Mouse (Mus musculus) heart, adult 2 months (tissue): ENCODE results near the gene Ppp6r1. TPM values are rescaled to one million over a fixed set of nuclear protein-coding genes. Genes with fewer than 3 reads are reported as not detected.

Source experiments
- DNase-seq, 2 experiments: peaks; one replicate each; pipeline ENCODE4 v3.0.0; 2021
- H3K27ac ChIP-seq: fragments of 200-600 bp; 2 replicates; pipeline ENCODE4 v1.8.1; 2022
- H3K27me3 ChIP-seq: fragments of 200-500 bp; 2 replicates; pipeline ENCODE4 v1.6.1; 2012; ENCODE audit warnings: mild to moderate bottlenecking, low read length, inconsistent platforms, mixed read lengths; ENCODE audit not compliant: control insufficient read depth, insufficient read depth
- H3K36me3 ChIP-seq: fragments of 200-500 bp; 2 replicates; pipeline ENCODE4 v1.6.1; 2012; ENCODE audit warnings: low read length, inconsistent platforms; ENCODE audit not compliant: control insufficient read depth, insufficient read depth
- H3K4me1 ChIP-seq: fragments of 200-500 bp; 2 replicates; pipeline ENCODE4 v1.6.1; 2011; ENCODE audit warnings: low read length; ENCODE audit not compliant: control insufficient read depth, insufficient read depth
- H3K4me3 ChIP-seq: fragments of 200-600 bp; 2 replicates; pipeline ENCODE4 v1.8.1; 2022
- H3K79me2 ChIP-seq: fragments of 200-500 bp; replicated peaks from 2 replicates; pipeline ENCODE4 v1.6.1; 2012; ENCODE audit warnings: mild to moderate bottlenecking, inconsistent platforms, low read length, moderate library complexity, mixed read lengths; ENCODE audit not compliant: control insufficient read depth, insufficient read depth
- H3K9ac ChIP-seq: fragments of 200-500 bp; 2 replicates; pipeline ENCODE4 v1.6.1; 2012; ENCODE audit warnings: low read depth, mild to moderate bottlenecking, control low read depth, inconsistent platforms, low read length, mixed read lengths
- CTCF ChIP-seq: fragments of 200-600 bp; IDR thresholded peaks from 2 replicates; pipeline ENCODE4 v1.8.1; 2022; ENCODE audit warnings: antibody characterized with exemption, mild to moderate bottlenecking, moderate library complexity
- EP300 ChIP-seq: fragments of 200-500 bp; IDR thresholded peaks from 2 replicates; pipeline ENCODE4 v1.6.1; 2011; ENCODE audit warnings: low read depth, low read length, control low read depth; ENCODE audit not compliant: insufficient read depth
- POLR2A ChIP-seq: fragments of 200-500 bp; IDR thresholded peaks from 2 replicates; pipeline ENCODE4 v1.6.1; 2011; ENCODE audit warnings: mild to moderate bottlenecking, low read depth, low read length, control low read depth; ENCODE audit not compliant: insufficient read depth
- WGBS: fragments of 180-500 bp; shearing (Covaris S2); methylation state at CpG from one replicate; pipeline ENCODE4 v1.1.7; 2018; 5-methylcytosine and 5-hydroxymethylcytosine counted together
- intact Hi-C: fragments of 180-260 bp; cut with DNase I; formaldehyde crosslinking; loops from one replicate; pipeline ENCODE4 v1.15.1; 2025
- polyA plus RNA-seq: library from polyadenylated mRNA; depleted of rRNA; stranded (reverse); fragments of >200 nt; gene quantifications from 2 replicates; pipeline ENCODE4 v1.2.3, GENCODE M21; 2012
- total RNA-seq, 2 experiments: library from RNA; stranded (reverse); gene quantifications; 2 replicates each; pipeline ENCODE4 v1.2.3; 2021

Gene Ppp6r1
- total and polyA plus RNA-seq, 3 experiments, result 67.1 to 71.9 (median 67.6) TPM

- no peaks in the 10 kb centered on the region for H3K4me1 ChIP-seq
- TF ChIP-seq POLR2A (no peak), CTCF (no peak), EP300 (no peak)
- 15% methylated on average over 32 of the region's 35 CpGs for WGBS
- intact Hi-C loops, result no loop called here
- no peaks in the 10 kb centered on the region for H3K79me2 ChIP-seq
- H3K9ac ChIP-seq, result peak overlapping the region; percentile 64
- peak; percentile 9 to 31 for DNase-seq
- H3K27ac ChIP-seq, result 0 out of 2 replicates have a peak overlapping the region, but pooled peaks have one; percentile 17
- H3K4me3 ChIP-seq, result peak overlapping the region; percentile 40
- H3K27me3 ChIP-seq, result no peaks in the 10 kb centered on the region
- H3K36me3 ChIP-seq, result no peaks in the 10 kb centered on the region
Measured at GRCm38 (mm10) chr7:4690951-4691653, 32.3 kb upstream of the Ppp6r1 start.

- Histone ChIP-seq H3K4me3 (peak within 1 kb of the TSS; percentile 40), H3K9ac (peak within 1 kb of the TSS; percentile 64), H3K36me3 (no peaks in the 10 kb centered on the region), H3K27ac (0 out of 2 replicates have a peak within 1 kb of the TSS, but pooled peaks have one; percentile 17), H3K4me1 (no peaks in the 10 kb centered on the region), H3K27me3 (no peaks in the 10 kb centered on the region), H3K79me2 (no peaks in the 10 kb centered on the region)
- no peak for TF ChIP-seq EP300
- no peak for TF ChIP-seq CTCF
- 5% methylated on average over 7 of the region's 18 CpGs for WGBS
- peak; percentile 35 to 54 for DNase-seq
- intact Hi-C loops, result no loop called here
Measured at GRCm38 (mm10) chr7:4690387-4690786, 31.6 kb upstream of the Ppp6r1 start, which contains the start of gene Brsk1. Brsk1 (plus strand) TSS chr7:4690604.

DNA sequence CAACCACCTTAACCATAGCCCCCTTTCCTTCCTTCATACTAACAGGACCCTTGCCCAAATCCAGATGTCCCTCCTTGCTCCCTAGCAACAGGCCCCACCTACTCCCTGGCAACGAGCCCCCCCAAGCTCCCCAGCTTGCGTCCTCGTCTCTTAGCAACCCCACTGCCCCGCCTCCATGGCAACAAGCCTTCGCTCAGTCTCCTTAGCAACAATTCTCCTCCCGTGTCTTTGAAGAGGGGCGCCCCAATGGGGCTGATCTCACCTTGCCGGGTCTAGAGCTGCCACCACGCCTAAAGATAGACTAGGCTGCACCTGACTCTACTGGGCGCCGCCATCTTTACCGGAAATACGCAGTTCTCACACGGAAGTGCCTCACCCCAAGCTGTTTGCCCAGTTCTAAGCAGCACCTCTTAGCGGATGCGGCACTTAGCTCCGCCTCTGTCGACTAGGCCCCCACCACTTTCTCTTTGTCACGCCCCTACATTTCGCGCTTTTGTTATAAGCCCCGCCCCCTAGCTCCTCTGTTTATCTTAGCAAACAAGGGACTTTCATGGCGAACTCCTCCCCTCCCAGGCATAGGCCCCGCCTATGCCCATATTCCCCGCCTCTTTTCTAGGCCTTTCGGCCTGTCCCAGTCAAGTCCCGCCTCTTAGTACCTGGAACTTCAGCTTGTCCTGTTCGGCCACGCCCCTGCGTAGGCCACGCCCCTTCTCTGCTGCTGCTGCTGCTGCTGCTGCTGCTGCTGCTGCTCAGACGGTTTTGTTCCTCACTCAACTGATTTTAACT, 26.0 kb upstream of the Ppp6r1 start, which contains the start of gene Hspbp1:
Hspbp1 (minus strand) TSS at position 437 of the 786 bp plus-strand sequence.
- WGBS, result under 1% methylated on average over 32 of the region's 32 CpGs
- intact Hi-C loops, result loop anchor here (1.0 to 10.0 kb wide), 6 partner anchors 26 to 993 kb away; partner anchors contain the start of genes Mboat7, Ppp6r1, Rpl28 and Tsen34
- Histone ChIP-seq H3K36me3 (0 out of 2 replicates have a peak, but pooled peaks cover 2% of the 10 kb centered on the region), H3K9ac (peak within 1 kb of the TSS; percentile 50), H3K27me3 (no peaks in the 10 kb centered on the region), H3K79me2 (no peaks in the 10 kb centered on the region), H3K4me3 (peak within 1 kb of the TSS; percentile 91), H3K27ac (peak within 1 kb of the TSS; percentile 78), H3K4me1 (peaks cover 5% of the 10 kb centered on the region)
- peak; percentile 93 to 96 for DNase-seq
- TF ChIP-seq EP300 (peak; percentile 75), CTCF (0 out of 2 replicates have a peak, but pooled peaks have one; percentile 3), POLR2A (peak; percentile 43)

- H3K27ac ChIP-seq, result peak overlapping the region; percentile 78
- H3K36me3 ChIP-seq, result 0 out of 2 replicates have a peak, but pooled peaks cover 2% of the 10 kb centered on the region
- H3K9ac ChIP-seq, result peak overlapping the region; percentile 50; the same call in 1 of the 2 replicates
- H3K4me1 ChIP-seq, result peaks cover 5% of the 10 kb centered on the region
- peak overlapping the region; percentile 91 for H3K4me3 ChIP-seq
- no peaks in the 10 kb centered on the region for H3K27me3 ChIP-seq
- no peak for TF ChIP-seq CTCF
- TF ChIP-seq EP300, result no peak
- no peak for TF ChIP-seq POLR2A
- peak; percentile 11 to 25 for DNase-seq
- intact Hi-C loops, result loop anchor here (2.0 to 10.0 kb wide), 2 partner anchors 25 to 381 kb away; partner anchors contain the start of genes Ppp6r1 and U2af2
- WGBS, result 3% methylated on average over 13 of the region's 13 CpGs
- H3K79me2 ChIP-seq, result no peaks in the 10 kb centered on the region
Measured at GRCm38 (mm10) chr7:4684203-4684602, 25.4 kb upstream of the Ppp6r1 start.

DNA sequence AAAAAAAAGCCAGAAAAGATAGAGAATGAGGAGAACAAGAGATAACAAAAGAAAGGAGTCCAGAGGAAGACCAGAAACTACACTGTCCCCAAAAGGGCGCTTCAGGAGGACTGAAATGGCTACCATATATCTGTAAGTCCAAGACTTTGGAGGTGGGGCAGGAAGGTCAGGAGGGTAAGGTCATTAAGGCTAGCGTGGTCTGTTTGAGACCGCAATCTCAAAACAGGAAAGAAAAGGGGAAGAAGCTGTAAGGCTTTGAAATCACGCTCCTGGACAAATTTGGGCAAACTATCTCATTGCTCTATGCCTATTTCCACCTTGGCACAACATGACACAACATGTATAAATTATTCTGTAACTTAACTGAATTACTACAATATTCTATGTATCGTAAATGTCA, 24.5 kb upstream of the Ppp6r1 start:
- H3K9ac ChIP-seq, result no peak overlapping the region
- H3K27me3 ChIP-seq, result no peaks in the 10 kb centered on the region
- intact Hi-C loops, result loop anchor here (10.0 kb wide), 1 partner anchor 381 kb away; the partner anchor contains the start of gene U2af2
- no peak for DNase-seq
- no peaks in the 10 kb centered on the region for H3K79me2 ChIP-seq
- TF ChIP-seq POLR2A, result no peak
- no peak for TF ChIP-seq CTCF
- TF ChIP-seq EP300, result no peak
- 0 out of 2 replicates have a peak, but pooled peaks cover 2% of the 10 kb centered on the region for H3K36me3 ChIP-seq
- peaks cover 5% of the 10 kb centered on the region for H3K4me1 ChIP-seq
- 81% methylated on average over 5 of the region's 5 CpGs for WGBS
- no peak overlapping the region for H3K4me3 ChIP-seq
- H3K27ac ChIP-seq, result no peak overlapping the region
